Mouse (Mus musculus) lung, postnatal 0 days (tissue): ENCODE results near the gene Gm13290.
"Not testable (repeated sequence)": the region's sequence is repeated elsewhere in the genome, so short reads cannot be mapped to it uniquely, and the experiment has no call there.

Experiments used
- CTCF ChIP-seq: IDR thresholded peaks from 2 replicates; pipeline ENCODE4 v1.5.1; 2016; ENCODE audit warnings: antibody characterized with exemption, mild to moderate bottlenecking
- EP300 ChIP-seq: IDR thresholded peaks from 2 replicates; pipeline ENCODE4 v1.6.1; 2016; ENCODE audit warnings: antibody characterized with exemption, mild to moderate bottlenecking, control low read depth

DNA sequence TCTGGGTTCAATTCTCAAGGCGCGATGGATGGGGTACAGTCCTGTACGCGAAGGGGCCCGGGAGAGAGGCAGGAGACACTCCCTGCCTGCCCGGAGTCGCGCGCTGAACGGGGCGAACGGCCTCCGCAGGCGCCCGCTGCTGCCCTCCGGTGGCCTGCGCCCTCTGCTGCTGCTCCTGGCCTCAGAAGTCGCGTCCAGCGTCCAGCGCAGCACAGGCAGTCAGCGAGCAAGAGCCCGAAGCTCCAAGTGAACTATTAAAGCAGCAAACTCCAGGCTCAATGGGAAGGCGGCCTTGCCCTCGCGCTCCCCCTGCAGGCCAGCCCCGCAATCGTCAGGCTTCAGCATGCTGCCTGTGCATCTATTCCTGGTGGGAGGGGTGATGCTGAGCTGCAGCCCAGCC, 13.2 kb upstream of the Gm13290 start:
- TF ChIP-seq CTCF, result peak; percentile 74
- not testable (repeated sequence) for TF ChIP-seq EP300
